Mouse (Mus musculus) MEL (cell line): ENCODE measurements around the gene Commd9.

Source experiments
- CTCF ChIP-seq, 3 experiments: IDR thresholded peaks in 2 of 3; conservative IDR thresholded peaks in 1 of 3; 2 replicates each; pipeline ENCODE4 v1.5.1; 2011 to 2012; ENCODE audit warnings: low read length in 3 of 3, low read depth in 2 of 3, mild to moderate bottlenecking in 2 of 3, improper control_type of control experiment in 1 of 3, inconsistent platforms in 1 of 3, mixed read lengths in 1 of 3, moderate library complexity in 1 of 3; ENCODE audit not compliant: control insufficient read depth in 1 of 3, insufficient read depth in 1 of 3, poor library complexity in 1 of 3, severe bottlenecking in 1 of 3
- E2F4 ChIP-seq: IDR thresholded peaks from 2 replicates; pipeline ENCODE4 v1.6.1; 2011; ENCODE audit warnings: low read depth, low read length, improper control_type of control experiment, borderline replicate concordance
- ELF1 ChIP-seq: IDR thresholded peaks from 2 replicates; pipeline ENCODE4 v1.6.1; 2014; ENCODE audit warnings: low read depth, mild to moderate bottlenecking, inconsistent platforms, low read length, improper control_type of control experiment, moderate library complexity
- GATA1 ChIP-seq: IDR thresholded peaks from 2 replicates; pipeline ENCODE4 v1.6.1; 2011; ENCODE audit warnings: low read depth, low read length, improper control_type of control experiment
- JUND ChIP-seq: IDR thresholded peaks from 2 replicates; pipeline ENCODE4 v1.6.1; 2011; ENCODE audit warnings: low read depth, mild to moderate bottlenecking, improper control_type of control experiment, low read length
- MXI1 ChIP-seq: IDR thresholded peaks from 2 replicates; pipeline ENCODE4 v1.6.1; 2011; ENCODE audit warnings: mild to moderate bottlenecking, low read depth, low read length, improper control_type of control experiment
- POLR2A ChIP-seq, 2 experiments: IDR thresholded peaks; 2 replicates each; pipeline ENCODE4 v1.6.1; 2011 to 2012; ENCODE audit warnings: low read length in 2 of 2, mild to moderate bottlenecking in 2 of 2, control low read depth in 1 of 2, improper control_type of control experiment in 1 of 2, low read depth in 1 of 2, moderate library complexity in 1 of 2; ENCODE audit not compliant: control insufficient read depth in 1 of 2, insufficient read depth in 1 of 2, poor library complexity in 1 of 2
- POLR2AphosphoS2 ChIP-seq: IDR thresholded peaks from 2 replicates; pipeline ENCODE4 v1.6.1; 2011; ENCODE audit warnings: low read length, improper control_type of control experiment
- POLR2AphosphoS5 ChIP-seq: IDR thresholded peaks from 2 replicates; pipeline ENCODE4 v1.6.1; 2012; ENCODE audit warnings: low read depth, borderline replicate concordance, mild to moderate bottlenecking, inconsistent platforms, low read length, moderate library complexity, mixed read lengths
- USF1 ChIP-seq: IDR thresholded peaks from 2 replicates; pipeline ENCODE4 v1.6.1; 2014; ENCODE audit warnings: low read depth, mild to moderate bottlenecking, inconsistent platforms, low read length, improper control_type of control experiment, moderate library complexity
- ZNF384 ChIP-seq: IDR thresholded peaks from 2 replicates; pipeline ENCODE4 v1.6.1; 2012; ENCODE audit warnings: low read depth, mild to moderate bottlenecking, inconsistent platforms, low read length, improper control_type of control experiment

DNA sequence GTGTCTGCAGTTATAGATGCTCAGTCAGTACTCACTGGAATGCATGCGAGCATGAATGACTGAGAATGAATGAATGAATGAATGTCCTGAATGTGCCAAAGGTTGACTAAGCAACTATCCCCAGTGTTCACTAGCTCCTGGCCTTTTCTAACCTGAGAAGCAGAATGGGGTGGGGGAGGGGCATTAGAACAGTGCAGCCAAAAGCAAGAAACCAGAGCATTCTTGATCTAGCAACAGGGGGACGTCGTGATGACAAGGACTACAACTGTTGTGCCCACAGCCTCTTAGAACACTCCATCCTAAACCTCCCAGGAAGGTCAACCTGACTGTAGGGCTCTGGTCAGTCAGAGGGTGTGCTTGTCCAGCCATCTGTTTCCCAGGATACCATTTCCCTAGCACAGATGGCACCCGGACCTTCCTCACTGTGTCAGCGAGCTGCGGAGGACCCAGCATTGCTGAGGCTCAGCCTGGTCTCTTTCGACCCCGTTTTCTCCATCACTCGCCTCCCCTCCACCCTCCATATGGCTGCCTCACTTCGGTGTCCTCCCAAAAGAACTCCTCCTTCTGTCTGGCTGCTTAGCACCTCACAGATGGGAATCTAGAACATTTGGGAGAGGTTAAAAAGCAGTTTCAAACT, 21.5 kb downstream of the Commd9 start:
- TF ChIP-seq USF1 (no peak), ELF1 (no peak), CTCF (IDR thresholded peaks at IDR 0.05 in 2 of 3, conservative IDR thresholded peaks at IDR 0.05 in 1 of 3; ENCODE audit: control insufficient read depth in 1 of 3, insufficient read depth in 1 of 3, low read depth in 2 of 3, low read length in 3 of 3, poor library complexity in 1 of 3, severe bottlenecking in 1 of 3) (no peak), E2F4 (no peak), JUND (no peak), POLR2AphosphoS5 (no peak), POLR2A (IDR thresholded peaks at IDR 0.05; ENCODE audit: control insufficient read depth in 1 of 2, insufficient read depth in 1 of 2, low read depth in 1 of 2, low read length in 2 of 2, poor library complexity in 1 of 2) (no peak), GATA1 (no peak), ZNF384 (no peak), MXI1 (no peak), POLR2AphosphoS2 (no peak)
